ENCODE assay signal across 8 mouse cellular contexts in the genomic region with DNA sequence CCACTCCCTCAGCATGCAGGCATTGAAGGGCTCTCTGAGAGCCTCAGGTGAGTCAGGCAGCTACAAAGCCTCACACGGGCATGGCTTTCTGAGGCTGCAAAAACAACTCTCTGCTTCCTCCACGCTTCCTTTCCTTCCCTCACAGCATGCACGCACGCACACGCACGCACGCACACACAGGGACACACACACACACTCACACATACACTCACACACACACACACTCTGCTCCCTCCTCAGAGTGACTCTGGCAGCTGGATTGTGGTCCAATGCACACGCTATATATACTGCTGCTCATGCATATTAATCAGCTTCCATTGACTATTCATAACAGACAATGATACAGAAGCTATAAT.
DNase-seq lines count a peak whose midpoint lies in the region; ATAC-seq lines count a peak whose summit lies in the region.

No protein-coding gene starts in this region.

- peak overlapping the region; percentile 51 for H3K4me3 ChIP-seq in embryonic facial prominence, embryonic 10.5 days
- peak overlapping the region; percentile 42 for H3K4me3 ChIP-seq in hindbrain, embryonic 15.5 days
- H3K4me3 ChIP-seq in neural tube, embryonic 14.5 days (ENCODE audit: low read depth, low read length), result peak overlapping the region; percentile 42

- peak overlapping the region; percentile 82 for H3K4me2 ChIP-seq in hindbrain, embryonic 15.5 days
- peak overlapping the region; percentile 76 for H3K4me2 ChIP-seq in neural tube, embryonic 14.5 days (ENCODE audit: low read depth, low read length)

- peak; percentile 75 for ATAC-seq in hindbrain, embryonic 15.5 days (ENCODE audit: low FRiP score, low read depth)
- peak; percentile 82 for ATAC-seq in neural tube, embryonic 14.5 days (ENCODE audit: low read depth)

- 18% methylated on average over 8 of the region's 8 CpGs for WGBS in embryonic facial prominence, embryonic 10.5 days
- 4% methylated on average over 8 of the region's 8 CpGs for WGBS in hindbrain, embryonic 15.5 days
- 4% methylated on average over 8 of the region's 8 CpGs for whole genome bisulfite sequencing in neural tube, embryonic 14.5 days

- peak overlapping the region; percentile 60 for H3K27ac ChIP-seq in embryonic facial prominence, embryonic 10.5 days (replicated peaks)
- peak overlapping the region; percentile 73 for H3K27ac ChIP-seq in hindbrain, embryonic 15.5 days (replicated peaks)
- peak overlapping the region; percentile 62 for H3K27ac ChIP-seq in neural tube, embryonic 14.5 days (ENCODE audit: low read depth, low read length)

- peaks cover 52% of the 10 kb centered on the region for H3K4me1 ChIP-seq in embryonic facial prominence, embryonic 10.5 days
- H3K4me1 ChIP-seq in hindbrain, embryonic 15.5 days (replicated peaks), result peaks cover 34% of the 10 kb centered on the region
- H3K4me1 ChIP-seq in neural tube, embryonic 14.5 days (ENCODE audit: control insufficient read depth, insufficient read depth, low read length), result peaks cover 32% of the 10 kb centered on the region

- no peaks in the 10 kb centered on the region for H3K36me3 ChIP-seq in embryonic facial prominence, embryonic 10.5 days (replicated peaks)
- H3K36me3 ChIP-seq in hindbrain, embryonic 15.5 days, result no peaks in the 10 kb centered on the region
- no peaks in the 10 kb centered on the region for H3K36me3 ChIP-seq in neural tube, embryonic 14.5 days (ENCODE audit: control insufficient read depth, insufficient read depth, low read length)

- H3K9ac ChIP-seq in hindbrain, embryonic 15.5 days, result peak overlapping the region; percentile 39
- peak overlapping the region; percentile 46 for H3K9ac ChIP-seq in neural tube, embryonic 14.5 days (replicated peaks; ENCODE audit: low read depth, low read length)

- DNase-seq in layer of hippocampus, adult 11-12 months (ENCODE audit: low spot score), result peak; percentile 27
- no peak for DNase-seq in layer of hippocampus, postnatal 14 days (ENCODE audit: low spot score in 2 of 2)
- peak; percentile 23 for DNase-seq in embryonic facial prominence, embryonic 10.5 days (ENCODE audit: low spot score)
- no peak for DNase-seq in adrenal gland, postnatal 36 days
- DNase-seq in testis, postnatal 10 days (ENCODE audit: low spot score), result no peak
- no peak for DNase-seq in cerebellum, adult 11 months

- H3K9me3 ChIP-seq in embryonic facial prominence, embryonic 10.5 days, result no peaks in the 10 kb centered on the region
- no peaks in the 10 kb centered on the region for H3K9me3 ChIP-seq in hindbrain, embryonic 15.5 days
- H3K9me3 ChIP-seq in neural tube, embryonic 14.5 days (ENCODE audit: control insufficient read depth, low read length), result no peaks in the 10 kb centered on the region

- 0 out of 2 replicates have a peak, but pooled peaks cover 7% of the 10 kb centered on the region for H3K27me3 ChIP-seq in embryonic facial prominence, embryonic 10.5 days (replicated peaks; ENCODE audit: low read depth, poor library complexity, severe bottlenecking)
- H3K27me3 ChIP-seq in hindbrain, embryonic 15.5 days, result no peaks in the 10 kb centered on the region
- H3K27me3 ChIP-seq in neural tube, embryonic 14.5 days (ENCODE audit: control insufficient read depth, insufficient read depth, low read length), result no peaks in the 10 kb centered on the region

Comparison
In these comparisons a context has a peak if more than half of its experiments do, and no peak if none do; other contexts are left out.
1. DNase-seq: peak in layer of hippocampus, adult 11-12 months (single experiment) and embryonic facial prominence, embryonic 10.5 days (single experiment); none in layer of hippocampus, postnatal 14 days (0 of 2), adrenal gland, postnatal 36 days (0 of 2), testis, postnatal 10 days (single experiment) and cerebellum, adult 11 months (single experiment).
2. Peak in every context shown above with its lines, with median percentiles within 50 percentile points of each other: H3K27ac ChIP-seq and H3K4me3 ChIP-seq.